Mouse (Mus musculus): ENCODE measurements around the gene Sis. TPM values are rescaled to one million over a fixed set of nuclear protein-coding genes. Genes with fewer than 3 reads are reported as not detected.

Gene Sis
- polyA plus RNA-seq (2014; fragmentation: Nextera tagmentation; extraction: Ambion mirVana) = not detected in 2 replicates

GRCm38 (mm10) chr3:72967675-72968074 lies at the start of gene Sis:
Gene Sis, minus strand, starts transcription at chr3:72967863.
- no peak within 1 kb of the TSS for H3K4me2 ChIP-seq (ENCODE audit: low read length)
- H3K27ac ChIP-seq (ENCODE audit: low read depth, low read length) = no peak within 1 kb of the TSS
- ATAC-seq = no peak
- H3K9ac ChIP-seq (ENCODE audit: low read length) = no peak within 1 kb of the TSS
- no peaks in the 10 kb centered on the region for H3K27me3 ChIP-seq (replicated peaks; ENCODE audit: control insufficient read depth, insufficient read depth, low read length)
- DNase-seq (ENCODE audit: low spot score) = no peak
- H3K4me1 ChIP-seq (ENCODE audit: control insufficient read depth, insufficient read depth, low read length) = no peaks in the 10 kb centered on the region
- H3K4me3 ChIP-seq (ENCODE audit: low read depth, low read length) = no peak within 1 kb of the TSS
- H3K36me3 ChIP-seq (ENCODE audit: control insufficient read depth, insufficient read depth, low read length) = no peaks in the 10 kb centered on the region
- no peaks in the 10 kb centered on the region for H3K9me3 ChIP-seq (replicated peaks; ENCODE audit: control insufficient read depth, low read length)

- DNase-seq (ENCODE audit: low spot score) = no peak
Measured at GRCm38 (mm10) chr3:73006045-73006444, 38.4 kb upstream of the Sis start.

GRCm38 (mm10) chr3:73002933-73003696 lies 35.5 kb upstream of the Sis start:
- DNase-seq (ENCODE audit: low spot score) (no peak), ATAC-seq (no peak)
- H3K36me3 ChIP-seq (ENCODE audit: control insufficient read depth, insufficient read depth, low read length) = no peaks in the 10 kb centered on the region
- 94% methylated on average over 4 of the region's 4 CpGs for WGBS
- H3K27ac ChIP-seq (ENCODE audit: low read depth, low read length) = no peak overlapping the region
- no peaks in the 10 kb centered on the region for H3K4me1 ChIP-seq (ENCODE audit: control insufficient read depth, insufficient read depth, low read length)
- H3K4me2 ChIP-seq (ENCODE audit: low read length) = no peak overlapping the region
- no peak overlapping the region for H3K9ac ChIP-seq (ENCODE audit: low read length)
- H3K9me3 ChIP-seq (replicated peaks; ENCODE audit: control insufficient read depth, low read length) = no peaks in the 10 kb centered on the region
- H3K27me3 ChIP-seq (replicated peaks; ENCODE audit: control insufficient read depth, insufficient read depth, low read length) = no peaks in the 10 kb centered on the region
- H3K4me3 ChIP-seq (ENCODE audit: low read depth, low read length) = no peak overlapping the region

More at GRCm38 (mm10) chr3:73006045-73006444, 38.4 kb upstream of the Sis start:
- Histone ChIP-seq H3K27ac (ENCODE audit: low read depth, low read length) (no peak overlapping the region), H3K27me3 (replicated peaks; ENCODE audit: control insufficient read depth, insufficient read depth, low read length) (no peaks in the 10 kb centered on the region), H3K36me3 (ENCODE audit: control insufficient read depth, insufficient read depth, low read length) (no peaks in the 10 kb centered on the region), H3K4me3 (ENCODE audit: low read depth, low read length) (no peak overlapping the region), H3K4me2 (ENCODE audit: low read length) (no peak overlapping the region), H3K4me1 (ENCODE audit: control insufficient read depth, insufficient read depth, low read length) (no peaks in the 10 kb centered on the region), H3K9me3 (replicated peaks; ENCODE audit: control insufficient read depth, low read length) (no peaks in the 10 kb centered on the region), H3K9ac (ENCODE audit: low read length) (no peak overlapping the region)
- ATAC-seq = no peak
- 6% methylated on average over 6 of the region's 6 CpGs for WGBS

GRCm38 (mm10) chr3:72997517-72997916 lies 29.9 kb upstream of the Sis start:
- no peaks in the 10 kb centered on the region for H3K27me3 ChIP-seq (replicated peaks; ENCODE audit: control insufficient read depth, insufficient read depth, low read length)
- H3K4me2 ChIP-seq (ENCODE audit: low read length) = no peak overlapping the region
- no peaks in the 10 kb centered on the region for H3K36me3 ChIP-seq (ENCODE audit: control insufficient read depth, insufficient read depth, low read length)
- H3K9ac ChIP-seq (ENCODE audit: low read length) = no peak overlapping the region
- 75% methylated on average over 4 of the region's 4 CpGs for WGBS
- DNase-seq (ENCODE audit: low spot score) (no peak), ATAC-seq (no peak)
- no peak overlapping the region for H3K4me3 ChIP-seq (ENCODE audit: low read depth, low read length)
- H3K27ac ChIP-seq (ENCODE audit: low read depth, low read length) = no peak overlapping the region
- H3K9me3 ChIP-seq (replicated peaks; ENCODE audit: control insufficient read depth, low read length) = no peaks in the 10 kb centered on the region
- no peaks in the 10 kb centered on the region for H3K4me1 ChIP-seq (ENCODE audit: control insufficient read depth, insufficient read depth, low read length)

- Histone ChIP-seq H3K4me1 (ENCODE audit: control insufficient read depth, insufficient read depth, low read length) (no peaks in the 10 kb centered on the region), H3K9ac (ENCODE audit: low read length) (no peak overlapping the region), H3K4me3 (ENCODE audit: low read depth, low read length) (no peak overlapping the region), H3K27me3 (replicated peaks; ENCODE audit: control insufficient read depth, insufficient read depth, low read length) (no peaks in the 10 kb centered on the region), H3K9me3 (replicated peaks; ENCODE audit: control insufficient read depth, low read length) (no peaks in the 10 kb centered on the region), H3K27ac (ENCODE audit: low read depth, low read length) (no peak overlapping the region), H3K36me3 (ENCODE audit: control insufficient read depth, insufficient read depth, low read length) (no peaks in the 10 kb centered on the region), H3K4me2 (ENCODE audit: low read length) (no peak overlapping the region)
- ATAC-seq (no peak), DNase-seq (ENCODE audit: low spot score) (no peak)
- 84% methylated on average over 2 of the region's 2 CpGs for WGBS
Measured at GRCm38 (mm10) chr3:72990992-72991391, 23.3 kb upstream of the Sis start.

GRCm38 (mm10) chr3:72976602-72977001 lies 8.9 kb upstream of the Sis start:
- ATAC-seq (no peak), DNase-seq (ENCODE audit: low spot score) (no peak)
- Histone ChIP-seq H3K27me3 (replicated peaks; ENCODE audit: control insufficient read depth, insufficient read depth, low read length) (no peaks in the 10 kb centered on the region), H3K36me3 (ENCODE audit: control insufficient read depth, insufficient read depth, low read length) (no peaks in the 10 kb centered on the region), H3K4me2 (ENCODE audit: low read length) (no peak overlapping the region), H3K9ac (ENCODE audit: low read length) (no peak overlapping the region), H3K27ac (ENCODE audit: low read depth, low read length) (no peak overlapping the region), H3K4me3 (ENCODE audit: low read depth, low read length) (no peak overlapping the region), H3K9me3 (replicated peaks; ENCODE audit: control insufficient read depth, low read length) (no peaks in the 10 kb centered on the region), H3K4me1 (ENCODE audit: control insufficient read depth, insufficient read depth, low read length) (no peaks in the 10 kb centered on the region)
- 66% methylated on average over 3 of the region's 3 CpGs for WGBS

GRCm38 (mm10) chr3:72918919-72919526 lies 48.6 kb downstream of the Sis start:
- no peak overlapping the region for H3K9ac ChIP-seq (ENCODE audit: low read length)
- whole genome bisulfite sequencing = 89% methylated on average over 4 of the region's 4 CpGs
- ATAC-seq = no peak
- H3K27me3 ChIP-seq (replicated peaks; ENCODE audit: control insufficient read depth, insufficient read depth, low read length) = no peaks in the 10 kb centered on the region
- no peaks in the 10 kb centered on the region for H3K36me3 ChIP-seq (ENCODE audit: control insufficient read depth, insufficient read depth, low read length)
- no peak overlapping the region for H3K4me3 ChIP-seq (ENCODE audit: low read depth, low read length)
- H3K27ac ChIP-seq (ENCODE audit: low read depth, low read length) = no peak overlapping the region
- H3K4me1 ChIP-seq (ENCODE audit: control insufficient read depth, insufficient read depth, low read length) = no peaks in the 10 kb centered on the region
- DNase-seq (ENCODE audit: low spot score) = no peak
- H3K4me2 ChIP-seq (ENCODE audit: low read length) = no peak overlapping the region
- H3K9me3 ChIP-seq (replicated peaks; ENCODE audit: control insufficient read depth, low read length) = no peaks in the 10 kb centered on the region

GRCm38 (mm10) chr3:72882501-72882900 lies 85.2 kb downstream of the Sis start:
- WGBS = 94% methylated on average over 1 of the region's 1 CpGs
- no peaks in the 10 kb centered on the region for H3K36me3 ChIP-seq (ENCODE audit: control insufficient read depth, insufficient read depth, low read length)

GRCm38 (mm10) chr3:72868141-72868540 lies 99.5 kb downstream of the Sis start:
- Histone ChIP-seq H3K4me1 (ENCODE audit: control insufficient read depth, insufficient read depth, low read length) (no peaks in the 10 kb centered on the region), H3K4me3 (ENCODE audit: low read depth, low read length) (no peak overlapping the region), H3K4me2 (ENCODE audit: low read length) (no peak overlapping the region), H3K27ac (ENCODE audit: low read depth, low read length) (no peak overlapping the region), H3K9ac (ENCODE audit: low read length) (no peak overlapping the region), H3K9me3 (replicated peaks; ENCODE audit: control insufficient read depth, low read length) (no peaks in the 10 kb centered on the region), H3K27me3 (replicated peaks; ENCODE audit: control insufficient read depth, insufficient read depth, low read length) (no peaks in the 10 kb centered on the region), H3K36me3 (ENCODE audit: control insufficient read depth, insufficient read depth, low read length) (no peaks in the 10 kb centered on the region)
- DNase-seq (ENCODE audit: low spot score) = no peak
- ATAC-seq = no peak

More at GRCm38 (mm10) chr3:72882501-72882900, 85.2 kb downstream of the Sis start:
- ATAC-seq = no peak
- Histone ChIP-seq H3K27ac (ENCODE audit: low read depth, low read length) (no peak overlapping the region), H3K27me3 (replicated peaks; ENCODE audit: control insufficient read depth, insufficient read depth, low read length) (no peaks in the 10 kb centered on the region), H3K9me3 (replicated peaks; ENCODE audit: control insufficient read depth, low read length) (no peaks in the 10 kb centered on the region), H3K4me1 (ENCODE audit: control insufficient read depth, insufficient read depth, low read length) (no peaks in the 10 kb centered on the region), H3K4me3 (ENCODE audit: low read depth, low read length) (no peak overlapping the region), H3K4me2 (ENCODE audit: low read length) (no peak overlapping the region), H3K9ac (ENCODE audit: low read length) (no peak overlapping the region)
- DNase-seq (ENCODE audit: low spot score) = no peak
